Comparison of ENCODE assay signal across 8 mouse cellular contexts in the genomic region with DNA sequence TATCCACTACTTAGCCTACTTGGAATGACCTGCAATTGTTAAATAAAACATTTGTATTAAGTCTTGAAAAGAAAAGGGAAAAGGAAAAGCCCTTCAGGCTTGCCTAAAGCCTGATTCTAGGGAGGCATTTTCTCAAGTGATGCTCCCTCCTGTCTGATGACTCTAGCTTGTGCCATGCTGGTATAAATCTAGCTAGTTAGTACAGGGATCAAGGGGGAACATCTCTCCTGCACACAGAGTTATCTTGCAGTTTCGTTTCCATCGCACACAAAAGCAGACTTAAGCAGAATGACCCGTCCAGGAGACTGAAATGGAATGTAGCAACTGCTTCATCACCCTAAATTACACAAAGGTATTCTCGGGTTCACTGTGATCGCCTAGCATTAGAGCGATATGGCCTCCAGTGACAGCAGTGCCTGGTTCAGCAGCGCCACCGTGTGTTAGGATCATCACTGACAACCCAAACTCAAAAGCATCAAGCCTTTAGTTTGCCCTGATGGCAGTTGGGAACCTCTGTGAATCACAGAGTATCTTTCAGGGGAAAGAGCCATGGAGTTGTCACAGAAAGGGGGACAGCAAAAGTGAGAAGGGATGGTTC. TPM values are rescaled to one million over a fixed set of nuclear protein-coding genes. Genes with fewer than 3 reads are reported as not detected.
DNase-seq lines count a peak whose midpoint lies in the region; ATAC-seq and TF ChIP-seq lines count a peak whose summit lies in the region.

No protein-coding gene starts in this region.

- no peak for ATAC-seq in kidney, embryonic 16.5 days (ENCODE audit: low FRiP score, low TSS enrichment)
- peak; percentile 38 for ATAC-seq in granulocyte monocyte progenitor cell, adult 5-6 weeks (replicated peaks; ENCODE audit: poor library complexity, severe bottlenecking)
- no peak for ATAC-seq in intestine, postnatal 0 days
- ATAC-seq in limb, embryonic 11.5 days (ENCODE audit: insufficient number of reproducible peaks, low FRiP score, low TSS enrichment, low read depth) = no peak
- ATAC-seq in midbrain, postnatal 0 days (ENCODE audit: low FRiP score) = peak; percentile 68; the same call in 1 of the 2 replicates

- peak; percentile 81 for DNase-seq in kidney, adult 18-20 months
- peak; percentile 65 for DNase-seq in embryo, embryonic 11.5 days (ENCODE audit: low read depth, low spot score)
- peak; percentile 89 for DNase-seq in limb, embryonic 11.5 days (ENCODE audit: low spot score)
- DNase-seq in midbrain, postnatal 0 days (ENCODE audit: low spot score) = peak; percentile 89
- DNase-seq in spleen, adult 2 months (ENCODE audit: low read depth in 1 of 2, low spot score in 2 of 2) = peak; percentile 47 to 77

- no peak overlapping the region for H3K9ac ChIP-seq in kidney, embryonic 16.5 days (replicated peaks; ENCODE audit: low read length)
- no peak overlapping the region for H3K9ac ChIP-seq in intestine, postnatal 0 days (ENCODE audit: low read depth, low read length)
- H3K9ac ChIP-seq in limb, embryonic 11.5 days (ENCODE audit: low read length) = no peak overlapping the region
- H3K9ac ChIP-seq in midbrain, postnatal 0 days (replicated peaks; ENCODE audit: low read length, poor library complexity, severe bottlenecking) = no peak overlapping the region

- H3K4me1 ChIP-seq in kidney, embryonic 16.5 days (ENCODE audit: insufficient read depth, low read length) = no peaks in the 10 kb centered on the region
- H3K4me1 ChIP-seq in intestine, postnatal 0 days (replicated peaks; ENCODE audit: control insufficient read depth, insufficient read depth, low read length) = no peaks in the 10 kb centered on the region
- no peaks in the 10 kb centered on the region for H3K4me1 ChIP-seq in limb, embryonic 11.5 days (ENCODE audit: control insufficient read depth, insufficient read depth, low read length)
- H3K4me1 ChIP-seq in midbrain, postnatal 0 days (ENCODE audit: insufficient read depth, low read length) = no peaks in the 10 kb centered on the region
- H3K4me1 ChIP-seq in spleen, adult 2 months (ENCODE audit: control insufficient read depth, insufficient read depth, insufficient read length) = peaks cover 5% of the 10 kb centered on the region; the same call in 1 of the 2 replicates

- H3K4me3 ChIP-seq in kidney, embryonic 16.5 days (ENCODE audit: low read length) = no peak overlapping the region
- H3K4me3 ChIP-seq in intestine, postnatal 0 days (ENCODE audit: low read depth, low read length) = no peak overlapping the region
- H3K4me3 ChIP-seq in limb, embryonic 11.5 days (ENCODE audit: low read depth, low read length) = no peak overlapping the region
- no peak overlapping the region for H3K4me3 ChIP-seq in midbrain, postnatal 0 days (ENCODE audit: low read depth, low read length)
- H3K4me3 ChIP-seq in spleen, adult 2 months (ENCODE audit: extremely low read depth, insufficient read depth, insufficient read length) = no peak overlapping the region

- H3K9me3 ChIP-seq in kidney, embryonic 16.5 days (ENCODE audit: low read length) = no peaks in the 10 kb centered on the region
- H3K9me3 ChIP-seq in intestine, postnatal 0 days (ENCODE audit: control insufficient read depth) = no peaks in the 10 kb centered on the region
- H3K9me3 ChIP-seq in limb, embryonic 11.5 days (ENCODE audit: control insufficient read depth, low read length) = no peaks in the 10 kb centered on the region
- no peaks in the 10 kb centered on the region for H3K9me3 ChIP-seq in midbrain, postnatal 0 days (ENCODE audit: low read length)

- H3K27ac ChIP-seq in kidney, embryonic 16.5 days (ENCODE audit: low read length) = no peak overlapping the region
- H3K27ac ChIP-seq in intestine, postnatal 0 days (ENCODE audit: low read depth, low read length) = no peak overlapping the region
- no peak overlapping the region for H3K27ac ChIP-seq in limb, embryonic 11.5 days (replicated peaks; ENCODE audit: low read depth, low read length)
- no peak overlapping the region for H3K27ac ChIP-seq in midbrain, postnatal 0 days (ENCODE audit: low read depth, low read length)
- H3K27ac ChIP-seq in spleen, adult 2 months (ENCODE audit: insufficient read depth, low read length) = no peak overlapping the region

- WGBS in kidney, embryonic 16.5 days = 3% methylated on average over 8 of the region's 8 CpGs
- 7% methylated on average over 8 of the region's 8 CpGs for WGBS in intestine, postnatal 0 days
- 10% methylated on average over 8 of the region's 8 CpGs for WGBS in limb, embryonic 11.5 days
- 4% methylated on average over 8 of the region's 8 CpGs for WGBS in midbrain, postnatal 0 days
- WGBS in spleen, adult 2 months = 8% methylated on average over 8 of the region's 8 CpGs

- no peak overlapping the region for H3K4me2 ChIP-seq in kidney, embryonic 16.5 days (replicated peaks; ENCODE audit: low read depth, low read length)
- no peak overlapping the region for H3K4me2 ChIP-seq in intestine, postnatal 0 days (replicated peaks; ENCODE audit: low read depth)
- no peak overlapping the region for H3K4me2 ChIP-seq in limb, embryonic 11.5 days (ENCODE audit: low read depth, severe bottlenecking)
- 0 out of 2 replicates have a peak overlapping the region, but pooled peaks have one; percentile 18 for H3K4me2 ChIP-seq in midbrain, postnatal 0 days (ENCODE audit: low read depth, low read length, poor library complexity, severe bottlenecking)

- H3K36me3 ChIP-seq in kidney, embryonic 16.5 days (ENCODE audit: insufficient read depth, low read length) = no peaks in the 10 kb centered on the region
- no peaks in the 10 kb centered on the region for H3K36me3 ChIP-seq in intestine, postnatal 0 days (ENCODE audit: control insufficient read depth, insufficient read depth)
- H3K36me3 ChIP-seq in limb, embryonic 11.5 days (ENCODE audit: control insufficient read depth, insufficient read depth, low read length) = no peaks in the 10 kb centered on the region
- no peaks in the 10 kb centered on the region for H3K36me3 ChIP-seq in midbrain, postnatal 0 days (ENCODE audit: insufficient read depth, low read length)
- H3K36me3 ChIP-seq in spleen, adult 2 months (ENCODE audit: control insufficient read depth, insufficient read depth, low read length) = no peaks in the 10 kb centered on the region

- H3K27me3 ChIP-seq in kidney, embryonic 16.5 days (ENCODE audit: insufficient read depth, low read length) = no peaks in the 10 kb centered on the region
- no peaks in the 10 kb centered on the region for H3K27me3 ChIP-seq in intestine, postnatal 0 days (replicated peaks; ENCODE audit: control insufficient read depth, insufficient read depth, low read length)
- H3K27me3 ChIP-seq in limb, embryonic 11.5 days (ENCODE audit: control insufficient read depth, insufficient read depth, low read length) = no peaks in the 10 kb centered on the region
- H3K27me3 ChIP-seq in midbrain, postnatal 0 days (ENCODE audit: insufficient read depth, low read length) = no peaks in the 10 kb centered on the region
- H3K27me3 ChIP-seq in spleen, adult 2 months (ENCODE audit: control insufficient read depth, insufficient read depth, low read length) = no peaks in the 10 kb centered on the region

- peak; percentile 99 for TF ChIP-seq CTCF in intestine, postnatal 0 days (IDR thresholded peaks at IDR 0.05; ENCODE audit: low read depth)
- peak; percentile 100 for TF ChIP-seq CTCF in midbrain, postnatal 0 days (IDR thresholded peaks at IDR 0.05)
- peak; percentile 93; the same call in 1 of the 2 replicates for TF ChIP-seq CTCF in spleen, adult 2 months (IDR thresholded peaks at IDR 0.05; ENCODE audit: extremely low read depth, insufficient read depth, insufficient read length, insufficient replicate concordance)

- TF ChIP-seq POLR2A in spleen, adult 2 months (IDR thresholded peaks at IDR 0.05; ENCODE audit: low read depth, low read length) = no peak

RNA-seq across cellular contexts. Expression of a gene that starts 57.3 kb away (rescaled TPM):
- 1.1 and 1.6 TPM in 2 replicates for polyA plus RNA-seq in kidney, embryonic 16.5 days (2015; fragmentation: Nextera tagmentation; extraction: Ambion mirVana)
- total RNA-seq in granulocyte monocyte progenitor cell, adult 5-6 weeks (2014; fragmentation: Nextera tagmentation) = not detected in 2 replicates
- not detected in 2 replicates for total RNA-seq in granulocyte monocyte progenitor cell, adult 5-6 weeks (2017)
- polyA plus RNA-seq in intestine, postnatal 0 days (2015; fragmentation: Nextera tagmentation; extraction: Ambion mirVana) = 0.26 and 0.46 TPM in 2 replicates
- polyA plus RNA-seq in limb, embryonic 11.5 days (2014; fragmentation: Nextera tagmentation; extraction: Ambion mirVana) = 1.1 and 2.2 TPM in 2 replicates
- 36.8 and 42.2 TPM in 2 replicates for total RNA-seq in midbrain, postnatal 0 days (2014; rRNA removed)
- 12.9 and 13.7 TPM in 2 replicates for polyA plus RNA-seq in midbrain, postnatal 0 days (2015; fragmentation: Nextera tagmentation; extraction: Ambion mirVana)
- 0.26 and 0.27 TPM in 2 replicates for polyA plus RNA-seq in spleen, adult 2 months (2012; rRNA removed)

Comparison
In these comparisons a context has a peak if more than half of its experiments do, and no peak if none do; other contexts are left out.
1. ATAC-seq: peak in granulocyte monocyte progenitor cell, adult 5-6 weeks (single experiment) and midbrain, postnatal 0 days (single experiment); none in kidney, embryonic 16.5 days (single experiment), intestine, postnatal 0 days (single experiment) and limb, embryonic 11.5 days (single experiment).
2. Peak in every context shown above with its lines, with median percentiles within 50 percentile points of each other: DNase-seq and CTCF ChIP-seq.